Mouse (Mus musculus): ENCODE data around the gene Gm48551. TPM values are rescaled to one million over a fixed set of nuclear protein-coding genes. Genes with fewer than 3 reads are reported as not detected.

Gene Gm48551
- polyA plus RNA-seq, 1 experiment from 2014 or later = 8.8 TPM

GRCm38 (mm10) chr10:81423476-81424245, 39.4 kb downstream of the Gm48551 start:
- WGBS = 68% methylated on average over 4 of the region's 4 CpGs
- H3K9me3 ChIP-seq (ENCODE audit: control insufficient read depth, low read length) = no peaks in the 10 kb centered on the region
- H3K36me3 ChIP-seq (ENCODE audit: control insufficient read depth, insufficient read depth) = no peaks in the 10 kb centered on the region
- peaks cover 36% of the 10 kb centered on the region for H3K4me1 ChIP-seq (replicated peaks; ENCODE audit: control insufficient read depth, insufficient read depth, low read length)
- ATAC-seq = no peak
- H3K4me2 ChIP-seq (ENCODE audit: low read length) = no peak overlapping the region
- peaks cover 3% of the 10 kb centered on the region; the same call in 1 of the 2 replicates for H3K27me3 ChIP-seq (replicated peaks; ENCODE audit: control insufficient read depth, insufficient read depth, low read length)
- H3K27ac ChIP-seq (ENCODE audit: low read length) = no peak overlapping the region
- no peak overlapping the region for H3K4me3 ChIP-seq (replicated peaks; ENCODE audit: low read length)
- H3K9ac ChIP-seq (replicated peaks; ENCODE audit: low read depth, low read length) = no peak overlapping the region

GRCm38 (mm10) chr10:81424246-81425051, 40.2 kb downstream of the Gm48551 start:
- Histone ChIP-seq H3K4me3 (replicated peaks; ENCODE audit: low read length) (no peak overlapping the region), H3K36me3 (ENCODE audit: control insufficient read depth, insufficient read depth) (no peaks in the 10 kb centered on the region), H3K27me3 (replicated peaks; ENCODE audit: control insufficient read depth, insufficient read depth, low read length) (peaks cover 3% of the 10 kb centered on the region; the same call in 1 of the 2 replicates), H3K9me3 (ENCODE audit: control insufficient read depth, low read length) (no peaks in the 10 kb centered on the region), H3K4me1 (replicated peaks; ENCODE audit: control insufficient read depth, insufficient read depth, low read length) (peaks cover 34% of the 10 kb centered on the region), H3K9ac (replicated peaks; ENCODE audit: low read depth, low read length) (no peak overlapping the region), H3K4me2 (ENCODE audit: low read length) (peak overlapping the region; percentile 20), H3K27ac (ENCODE audit: low read length) (peak overlapping the region; percentile 47; the same call in 1 of the 2 replicates)
- ATAC-seq = no peak
- 6% methylated on average over 22 of the region's 25 CpGs for WGBS

- WGBS = 32% methylated on average over 10 of the region's 10 CpGs
Observed at GRCm38 (mm10) chr10:81425236-81425850, 41.1 kb downstream of the Gm48551 start.

GRCm38 (mm10) chr10:81426081-81426671, 41.9 kb downstream of the Gm48551 start:
- Histone ChIP-seq H3K4me1 (replicated peaks; ENCODE audit: control insufficient read depth, insufficient read depth, low read length) (peaks cover 40% of the 10 kb centered on the region), H3K4me2 (ENCODE audit: low read length) (peak overlapping the region; percentile 67), H3K27ac (ENCODE audit: low read length) (0 out of 2 replicates have a peak overlapping the region, but pooled peaks have one; percentile 27), H3K36me3 (ENCODE audit: control insufficient read depth, insufficient read depth) (no peaks in the 10 kb centered on the region), H3K27me3 (replicated peaks; ENCODE audit: control insufficient read depth, insufficient read depth, low read length) (peaks cover 3% of the 10 kb centered on the region; the same call in 1 of the 2 replicates), H3K9me3 (ENCODE audit: control insufficient read depth, low read length) (no peaks in the 10 kb centered on the region), H3K4me3 (replicated peaks; ENCODE audit: low read length) (peak overlapping the region; percentile 45), H3K9ac (replicated peaks; ENCODE audit: low read depth, low read length) (peak overlapping the region; percentile 58)
- WGBS = under 1% methylated on average over 20 of the region's 33 CpGs
- no peak for ATAC-seq

More at GRCm38 (mm10) chr10:81425236-81425850, 41.1 kb downstream of the Gm48551 start:
- Histone ChIP-seq H3K27ac (ENCODE audit: low read length) (peak overlapping the region; percentile 47), H3K4me3 (replicated peaks; ENCODE audit: low read length) (no peak overlapping the region), H3K9ac (replicated peaks; ENCODE audit: low read depth, low read length) (0 out of 2 replicates have a peak overlapping the region, but pooled peaks have one; percentile 17), H3K27me3 (replicated peaks; ENCODE audit: control insufficient read depth, insufficient read depth, low read length) (peaks cover 3% of the 10 kb centered on the region; the same call in 1 of the 2 replicates), H3K36me3 (ENCODE audit: control insufficient read depth, insufficient read depth) (no peaks in the 10 kb centered on the region), H3K4me2 (ENCODE audit: low read length) (peak overlapping the region; percentile 67), H3K9me3 (ENCODE audit: control insufficient read depth, low read length) (no peaks in the 10 kb centered on the region), H3K4me1 (replicated peaks; ENCODE audit: control insufficient read depth, insufficient read depth, low read length) (peaks cover 37% of the 10 kb centered on the region)
- no peak for ATAC-seq

- Histone ChIP-seq H3K36me3 (ENCODE audit: control insufficient read depth, insufficient read depth) (no peaks in the 10 kb centered on the region), H3K4me3 (replicated peaks; ENCODE audit: low read length) (peak overlapping the region; percentile 45), H3K9me3 (ENCODE audit: control insufficient read depth, low read length) (no peaks in the 10 kb centered on the region), H3K27me3 (replicated peaks; ENCODE audit: control insufficient read depth, insufficient read depth, low read length) (peaks cover 3% of the 10 kb centered on the region; the same call in 1 of the 2 replicates), H3K9ac (replicated peaks; ENCODE audit: low read depth, low read length) (peak overlapping the region; percentile 58), H3K4me2 (ENCODE audit: low read length) (peak overlapping the region; percentile 67), H3K27ac (ENCODE audit: low read length) (no peak overlapping the region), H3K4me1 (replicated peaks; ENCODE audit: control insufficient read depth, insufficient read depth, low read length) (peaks cover 46% of the 10 kb centered on the region)
- WGBS = 2% methylated on average over 30 of the region's 38 CpGs
- ATAC-seq = no peak
Observed at GRCm38 (mm10) chr10:81426897-81427296, 42.6 kb downstream of the Gm48551 start.

GRCm38 (mm10) chr10:81427327-81427726, 43.1 kb downstream of the Gm48551 start:
- ATAC-seq = no peak
- peaks cover 47% of the 10 kb centered on the region for H3K4me1 ChIP-seq (replicated peaks; ENCODE audit: control insufficient read depth, insufficient read depth, low read length)
- peak overlapping the region; percentile 67 for H3K4me2 ChIP-seq (ENCODE audit: low read length)
- peaks cover 3% of the 10 kb centered on the region; the same call in 1 of the 2 replicates for H3K27me3 ChIP-seq (replicated peaks; ENCODE audit: control insufficient read depth, insufficient read depth, low read length)
- H3K36me3 ChIP-seq (ENCODE audit: control insufficient read depth, insufficient read depth) = no peaks in the 10 kb centered on the region
- H3K27ac ChIP-seq (ENCODE audit: low read length) = no peak overlapping the region
- peak overlapping the region; percentile 45 for H3K4me3 ChIP-seq (replicated peaks; ENCODE audit: low read length)
- WGBS = 31% methylated on average over 3 of the region's 3 CpGs
- H3K9ac ChIP-seq (replicated peaks; ENCODE audit: low read depth, low read length) = peak overlapping the region; percentile 58; the same call in 1 of the 2 replicates
- H3K9me3 ChIP-seq (ENCODE audit: control insufficient read depth, low read length) = no peaks in the 10 kb centered on the region

GRCm38 (mm10) chr10:81427804-81428506, 43.7 kb downstream of the Gm48551 start:
- Histone ChIP-seq H3K9me3 (ENCODE audit: control insufficient read depth, low read length) (no peaks in the 10 kb centered on the region), H3K9ac (replicated peaks; ENCODE audit: low read depth, low read length) (no peak overlapping the region), H3K27me3 (replicated peaks; ENCODE audit: control insufficient read depth, insufficient read depth, low read length) (peaks cover 3% of the 10 kb centered on the region; the same call in 1 of the 2 replicates), H3K27ac (ENCODE audit: low read length) (no peak overlapping the region), H3K4me1 (replicated peaks; ENCODE audit: control insufficient read depth, insufficient read depth, low read length) (peaks cover 51% of the 10 kb centered on the region), H3K36me3 (ENCODE audit: control insufficient read depth, insufficient read depth) (no peaks in the 10 kb centered on the region), H3K4me2 (ENCODE audit: low read length) (no peak overlapping the region), H3K4me3 (replicated peaks; ENCODE audit: low read length) (no peak overlapping the region)
- no peak for ATAC-seq
- 80% methylated on average over 8 of the region's 8 CpGs for WGBS

- Histone ChIP-seq H3K27me3 (replicated peaks; ENCODE audit: control insufficient read depth, insufficient read depth, low read length) (peaks cover 3% of the 10 kb centered on the region; the same call in 1 of the 2 replicates), H3K9me3 (ENCODE audit: control insufficient read depth, low read length) (no peaks in the 10 kb centered on the region), H3K4me2 (ENCODE audit: low read length) (no peak overlapping the region), H3K4me3 (replicated peaks; ENCODE audit: low read length) (no peak overlapping the region), H3K9ac (replicated peaks; ENCODE audit: low read depth, low read length) (no peak overlapping the region), H3K4me1 (replicated peaks; ENCODE audit: control insufficient read depth, insufficient read depth, low read length) (peaks cover 56% of the 10 kb centered on the region), H3K36me3 (ENCODE audit: control insufficient read depth, insufficient read depth) (no peaks in the 10 kb centered on the region), H3K27ac (ENCODE audit: low read length) (no peak overlapping the region)
- 92% methylated on average over 7 of the region's 7 CpGs for WGBS
- ATAC-seq = no peak
Observed at GRCm38 (mm10) chr10:81428507-81428870, 44.2 kb downstream of the Gm48551 start.

Measured in forebrain, embryonic 16.5 days (tissue).